Mouse (Mus musculus) layer of hippocampus, adult 18-20 months (tissue): ENCODE measurements around the gene Stk38l. TPM values are rescaled to one million over a fixed set of nuclear protein-coding genes. Genes with fewer than 3 reads are reported as not detected.
A peak's percentile ranks its signal among the peaks of the same experiment; 100 is the strongest.

Experiments used
- DNase-seq, 2 experiments: peaks; one replicate each; pipeline ENCODE4 v3.0.0; 2022; ENCODE audit warnings: low spot score in 2 of 2
- long read RNA-seq: library from polyadenylated mRNA; stranded (forward); transcript quantifications from one replicate; pipeline ENCODE4 v2.0.0, GENCODE M21; 2021
- total RNA-seq, 2 experiments: library from RNA; stranded (reverse); gene quantifications; 2 replicates each; pipeline ENCODE4 v1.2.3; 2021

The Stk38l gene
- 10 to 100 TPM; 22.4 to 24.5 TPM for total RNA-seq
- long read RNA-seq, full-length matches to known transcripts: 16 of 23 reads
- long read RNA-seq, partial matches to known transcripts: 2 of 23 reads
- long read RNA-seq, other reads (novel, unspliced or antisense): 5 of 23 reads

- DNase-seq: peak; percentile 91 to 96
These were observed at the start of gene Stk38l for GRCm38 (mm10) chr6:146724581-146725383. Gene Stk38l, plus strand, starts transcription at chr6:146724995.

GRCm38 (mm10) chr6:146676904-146677303, 47.9 kb upstream of the Stk38l start:
- DNase-seq: no peak

- no peak for DNase-seq
These were observed 46.4 kb upstream of the Stk38l start for GRCm38 (mm10) chr6:146678136-146679070.

GRCm38 (mm10) chr6:146683881-146684280, 40.9 kb upstream of the Stk38l start:
- DNase-seq: no peak

DNA sequence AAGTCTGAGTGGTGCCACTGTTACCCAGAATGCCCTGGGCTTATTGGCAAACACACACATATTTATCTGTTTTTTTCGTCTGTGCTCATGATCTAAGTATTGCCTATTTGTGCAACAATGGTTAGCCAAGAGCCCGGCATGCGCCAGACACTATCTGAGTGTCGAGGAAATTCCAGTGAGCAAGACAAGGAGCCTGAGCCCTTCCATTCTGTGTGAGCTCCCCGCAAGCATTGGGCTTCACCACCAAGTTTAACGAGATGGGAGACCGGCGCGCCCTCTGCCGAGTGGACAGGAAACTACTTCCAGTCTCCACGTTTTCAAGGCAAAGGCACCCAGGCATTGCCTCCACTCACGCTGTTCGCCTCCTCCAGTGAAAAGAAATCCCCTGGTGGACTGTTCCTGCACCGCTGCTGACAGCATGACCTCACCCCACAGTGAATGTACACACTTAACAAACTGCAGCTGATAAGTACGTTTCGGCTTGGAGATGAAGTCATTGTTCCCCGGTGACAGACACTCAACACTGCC, 39.0 kb upstream of the Stk38l start:
- peak in 1 of 2 experiments; percentile 24 for DNase-seq

- DNase-seq: no peak
These were observed 38.2 kb upstream of the Stk38l start for GRCm38 (mm10) chr6:146686463-146687196.

- DNase-seq: no peak
These were observed 36.8 kb upstream of the Stk38l start for GRCm38 (mm10) chr6:146688010-146688409.

- DNase-seq: no peak
These were observed 35.9 kb upstream of the Stk38l start for GRCm38 (mm10) chr6:146688861-146689260.

- no peak for DNase-seq
These were observed 27.0 kb upstream of the Stk38l start for GRCm38 (mm10) chr6:146697767-146698166.

GRCm38 (mm10) chr6:146698376-146698775, 26.4 kb upstream of the Stk38l start:
- DNase-seq: no peak

GRCm38 (mm10) chr6:146700461-146700860, 24.3 kb upstream of the Stk38l start:
- no peak for DNase-seq

DNA sequence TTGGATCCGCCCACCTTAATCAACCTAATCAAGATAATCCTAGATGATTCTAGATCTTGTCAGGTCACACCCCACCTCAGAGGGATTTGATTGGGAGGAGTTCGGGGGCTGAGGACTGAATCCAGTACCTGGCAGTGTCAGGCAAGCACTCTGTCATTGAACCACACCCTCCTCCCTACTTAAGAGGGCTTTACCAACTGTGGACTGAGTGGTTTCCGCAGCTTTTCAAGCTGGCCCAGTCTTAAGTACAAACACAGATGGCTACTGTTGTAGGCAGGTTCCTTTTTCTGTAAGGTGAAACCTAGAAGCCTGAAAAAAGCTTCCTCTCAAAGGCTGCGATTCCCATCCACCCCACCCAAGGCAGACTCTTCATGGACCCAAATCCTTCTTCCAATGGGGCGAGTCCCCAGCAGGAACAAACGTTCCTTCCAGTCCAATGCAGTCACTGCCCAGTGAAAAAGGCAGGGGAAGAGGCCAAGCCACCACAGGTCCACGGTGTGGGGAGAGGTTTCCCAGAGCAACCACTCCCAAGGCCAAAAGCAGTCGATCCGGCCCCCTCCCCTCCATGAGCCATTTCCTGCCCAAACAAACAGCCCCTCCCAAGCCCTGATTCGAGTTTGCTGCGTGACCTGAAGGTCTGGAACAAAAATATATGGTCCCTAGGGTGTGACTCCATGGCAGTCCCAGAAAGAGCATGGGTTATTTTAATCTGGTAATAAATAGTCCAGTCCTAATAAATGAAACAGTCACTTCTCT, 22.5 kb upstream of the Stk38l start:
- no peak for DNase-seq

- DNase-seq: no peak
These were observed 21.4 kb upstream of the Stk38l start for GRCm38 (mm10) chr6:146703351-146703750.

DNA sequence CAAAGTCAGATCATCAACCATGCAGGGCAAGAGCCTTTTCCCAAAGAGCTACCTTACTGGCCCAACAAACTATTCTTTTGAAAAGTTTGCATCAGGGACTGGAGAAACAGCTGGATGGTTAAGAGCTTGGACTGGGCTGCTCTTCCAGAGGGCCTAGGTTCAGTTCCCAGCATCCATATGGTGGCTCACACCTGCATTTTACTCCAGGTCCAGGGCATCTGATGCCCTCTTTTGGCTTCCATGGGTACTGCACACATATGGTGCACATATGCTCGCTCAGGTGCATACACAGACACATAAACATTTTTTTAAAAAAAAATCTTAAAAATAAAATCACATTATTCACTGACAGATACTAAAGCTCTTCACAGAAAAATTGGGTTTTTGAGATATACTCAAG, 19.2 kb upstream of the Stk38l start:
- DNase-seq: no peak

DNA sequence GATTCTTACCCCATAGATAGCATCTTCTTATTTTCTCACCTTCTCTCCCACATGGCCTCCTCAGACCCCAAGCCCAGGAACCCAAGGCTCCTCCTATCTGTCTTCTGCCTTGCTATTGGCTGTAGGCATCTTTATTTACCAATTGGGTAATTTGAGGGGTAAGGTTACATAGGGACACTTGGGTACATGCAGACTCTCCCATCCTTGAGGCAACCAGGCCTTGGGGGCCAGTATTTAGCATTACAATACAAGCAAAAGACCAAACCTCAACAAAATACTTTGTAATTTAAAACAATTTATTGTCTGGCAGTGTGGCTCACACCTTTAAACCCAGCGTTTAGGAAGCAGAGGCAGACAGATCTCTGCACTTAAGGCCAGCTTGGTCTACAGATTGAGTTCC, 5.2 kb upstream of the Stk38l start:
- no peak for DNase-seq

DNA sequence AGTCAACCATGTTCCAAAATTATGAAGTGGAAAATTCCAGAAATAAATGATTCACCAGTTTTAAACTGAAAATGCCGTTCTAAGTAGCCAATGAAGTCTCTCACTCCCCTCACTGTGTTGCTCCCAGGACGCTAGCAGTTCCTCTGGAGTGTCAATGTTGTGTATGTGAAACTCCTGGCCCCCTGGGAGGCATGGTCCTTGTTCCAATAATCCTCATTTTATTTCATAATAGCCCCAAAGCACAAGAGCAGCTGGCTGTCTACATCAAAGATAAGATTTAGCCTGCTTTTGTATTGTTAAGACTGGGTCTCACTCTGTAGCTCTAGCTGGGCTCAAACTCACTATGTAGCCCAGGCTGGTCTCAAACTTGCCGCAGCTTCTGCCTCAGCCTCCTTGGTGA, 990 bp upstream of the Stk38l start:
- DNase-seq: no peak

DNA sequence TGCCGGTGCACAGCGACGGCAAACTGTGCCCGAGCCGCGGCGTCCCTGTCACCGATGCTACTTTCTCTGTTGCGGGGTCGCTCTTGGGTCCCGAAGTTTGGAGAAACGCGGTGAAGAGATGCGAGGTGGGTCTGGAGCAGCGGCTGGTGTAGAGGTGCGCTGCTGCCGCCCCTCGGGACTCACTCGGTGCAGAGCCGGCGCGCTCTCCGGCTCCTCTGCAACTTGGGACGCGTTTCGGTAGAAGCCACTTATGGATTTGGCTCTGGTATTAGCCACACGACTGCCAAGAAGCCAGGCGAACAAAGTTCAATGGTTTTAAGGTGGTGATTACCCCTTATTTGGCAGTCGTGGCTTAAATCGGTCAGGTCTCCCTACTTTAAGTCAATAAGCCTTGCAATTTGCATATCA, 593 bp downstream of the Stk38l start:
- peak; percentile 9 to 13 for DNase-seq

- DNase-seq: no peak
These were observed 6.2 kb downstream of the Stk38l start for GRCm38 (mm10) chr6:146731031-146731430.

GRCm38 (mm10) chr6:146731692-146732091, 6.9 kb downstream of the Stk38l start:
- no peak for DNase-seq

- DNase-seq: no peak
These were observed 7.4 kb downstream of the Stk38l start for GRCm38 (mm10) chr6:146732232-146732631.
